Mouse (Mus musculus): ENCODE results near the gene Dpp7. TPM values are rescaled to one million over a fixed set of nuclear protein-coding genes. Genes with fewer than 3 reads are reported as not detected.

The Dpp7 gene
- polyA plus RNA-seq, 1 experiment from 2014 or later: 46.0 TPM

- 72% methylated on average over 2 of the region's 2 CpGs for WGBS
- no peak overlapping the region for H3K4me2 ChIP-seq (replicated peaks)
Measured at GRCm38 (mm10) chr2:25326036-25326435, 30.1 kb downstream of the Dpp7 start.

GRCm38 (mm10) chr2:25320084-25320483, 36.1 kb downstream of the Dpp7 start:
- Histone ChIP-seq H3K9me3 (no peaks in the 10 kb centered on the region), H3K36me3 (no peaks in the 10 kb centered on the region), H3K4me1 (replicated peaks) (peaks cover 3% of the 10 kb centered on the region; the same call in 1 of the 2 replicates), H3K4me3 (replicated peaks) (no peak overlapping the region), H3K27me3 (replicated peaks) (peaks cover 43% of the 10 kb centered on the region), H3K9ac (no peak overlapping the region), H3K27ac (no peak overlapping the region), H3K4me2 (replicated peaks) (no peak overlapping the region)
- ATAC-seq: no peak
- WGBS: 18% methylated on average over 2 of the region's 2 CpGs

More at GRCm38 (mm10) chr2:25326036-25326435, 30.1 kb downstream of the Dpp7 start:
- no peak overlapping the region for H3K27ac ChIP-seq
- H3K9me3 ChIP-seq: no peaks in the 10 kb centered on the region
- H3K4me3 ChIP-seq (replicated peaks): no peak overlapping the region
- ATAC-seq: no peak
- H3K9ac ChIP-seq: no peak overlapping the region
- no peaks in the 10 kb centered on the region for H3K4me1 ChIP-seq (replicated peaks)
- H3K36me3 ChIP-seq: no peaks in the 10 kb centered on the region
- H3K27me3 ChIP-seq (replicated peaks): no peaks in the 10 kb centered on the region

GRCm38 (mm10) chr2:25318971-25319773, 37.0 kb downstream of the Dpp7 start, which contains the start of gene Grin1:
Gene Grin1 (minus strand): TSS chr2:25319187.
- ATAC-seq: peak; percentile 73

GRCm38 (mm10) chr2:25318119-25318966, 37.8 kb downstream of the Dpp7 start:
- peaks cover 47% of the 10 kb centered on the region for H3K27me3 ChIP-seq (replicated peaks)
- 6% methylated on average over 31 of the region's 31 CpGs for WGBS

More at GRCm38 (mm10) chr2:25318971-25319773, 37.0 kb downstream of the Dpp7 start, which contains the start of gene Grin1:
- WGBS: 10% methylated on average over 58 of the region's 58 CpGs
- H3K4me3 ChIP-seq (replicated peaks): peak within 1 kb of the TSS; percentile 27
- H3K4me2 ChIP-seq (replicated peaks): peak within 1 kb of the TSS; percentile 75
- peaks cover 45% of the 10 kb centered on the region for H3K27me3 ChIP-seq (replicated peaks)
- no peak within 1 kb of the TSS for H3K27ac ChIP-seq
- H3K9ac ChIP-seq: no peak within 1 kb of the TSS
- peaks cover 3% of the 10 kb centered on the region; the same call in 1 of the 2 replicates for H3K4me1 ChIP-seq (replicated peaks)
- no peaks in the 10 kb centered on the region for H3K9me3 ChIP-seq
- H3K36me3 ChIP-seq: no peaks in the 10 kb centered on the region

GRCm38 (mm10) chr2:25311491-25311891, 44.7 kb downstream of the Dpp7 start:
- H3K4me2 ChIP-seq (replicated peaks): peak overlapping the region; percentile 53

More at GRCm38 (mm10) chr2:25318119-25318966, 37.8 kb downstream of the Dpp7 start:
- H3K4me2 ChIP-seq (replicated peaks): peak overlapping the region; percentile 75
- peaks cover 3% of the 10 kb centered on the region; the same call in 1 of the 2 replicates for H3K4me1 ChIP-seq (replicated peaks)
- peak; percentile 31; the same call in 1 of the 2 replicates for ATAC-seq
- H3K27ac ChIP-seq: no peak overlapping the region
- no peaks in the 10 kb centered on the region for H3K9me3 ChIP-seq
- no peak overlapping the region for H3K9ac ChIP-seq
- peak overlapping the region; percentile 27 for H3K4me3 ChIP-seq (replicated peaks)
- no peaks in the 10 kb centered on the region for H3K36me3 ChIP-seq

GRCm38 (mm10) chr2:25310969-25311368, 45.2 kb downstream of the Dpp7 start:
- H3K9ac ChIP-seq: peak overlapping the region; percentile 20; the same call in 1 of the 2 replicates
- 2% methylated on average over 22 of the region's 22 CpGs for WGBS
- peak; percentile 75 for ATAC-seq
- H3K4me2 ChIP-seq (replicated peaks): peak overlapping the region; percentile 53
- no peaks in the 10 kb centered on the region for H3K36me3 ChIP-seq
- H3K4me3 ChIP-seq (replicated peaks): peak overlapping the region; percentile 25
- H3K9me3 ChIP-seq: no peaks in the 10 kb centered on the region
- H3K4me1 ChIP-seq (replicated peaks): 0 out of 2 replicates have a peak, but pooled peaks cover 3% of the 10 kb centered on the region
- H3K27me3 ChIP-seq (replicated peaks): peaks cover 63% of the 10 kb centered on the region
- no peak overlapping the region for H3K27ac ChIP-seq

More at GRCm38 (mm10) chr2:25311491-25311891, 44.7 kb downstream of the Dpp7 start:
- Histone ChIP-seq H3K9ac (no peak overlapping the region), H3K27me3 (replicated peaks) (peaks cover 65% of the 10 kb centered on the region), H3K36me3 (no peaks in the 10 kb centered on the region), H3K4me3 (replicated peaks) (peak overlapping the region; percentile 25; the same call in 1 of the 2 replicates), H3K4me1 (replicated peaks) (0 out of 2 replicates have a peak, but pooled peaks cover 3% of the 10 kb centered on the region), H3K27ac (no peak overlapping the region), H3K9me3 (no peaks in the 10 kb centered on the region)
- 3% methylated on average over 11 of the region's 11 CpGs for whole genome bisulfite sequencing
- peak; percentile 93 for ATAC-seq

GRCm38 (mm10) chr2:25310180-25310579, 46.0 kb downstream of the Dpp7 start:
- no peaks in the 10 kb centered on the region for H3K36me3 ChIP-seq
- WGBS: 51% methylated on average over 10 of the region's 10 CpGs
- no peak overlapping the region for H3K4me3 ChIP-seq (replicated peaks)
- peaks cover 69% of the 10 kb centered on the region for H3K27me3 ChIP-seq (replicated peaks)
- no peaks in the 10 kb centered on the region for H3K9me3 ChIP-seq
- no peak overlapping the region for H3K4me2 ChIP-seq (replicated peaks)
- peaks cover 5% of the 10 kb centered on the region; the same call in 1 of the 2 replicates for H3K4me1 ChIP-seq (replicated peaks)
- H3K27ac ChIP-seq: no peak overlapping the region
- no peak overlapping the region for H3K9ac ChIP-seq
- no peak for ATAC-seq

GRCm38 (mm10) chr2:25305587-25306359, 50.4 kb downstream of the Dpp7 start:
- Histone ChIP-seq H3K36me3 (no peaks in the 10 kb centered on the region), H3K9ac (peak overlapping the region; percentile 46), H3K27me3 (replicated peaks) (peaks cover 52% of the 10 kb centered on the region), H3K27ac (no peak overlapping the region), H3K4me2 (replicated peaks) (peak overlapping the region; percentile 96), H3K9me3 (no peaks in the 10 kb centered on the region), H3K4me1 (replicated peaks) (peaks cover 7% of the 10 kb centered on the region; the same call in 1 of the 2 replicates), H3K4me3 (replicated peaks) (peak overlapping the region; percentile 47)
- ATAC-seq: no peak
- WGBS: 47% methylated on average over 14 of the region's 14 CpGs

GRCm38 (mm10) chr2:25304657-25305541, 51.3 kb downstream of the Dpp7 start:
- peak; percentile 81 for ATAC-seq
- H3K4me2 ChIP-seq (replicated peaks): peak overlapping the region; percentile 96
- H3K9ac ChIP-seq: peak overlapping the region; percentile 46
- H3K9me3 ChIP-seq: no peaks in the 10 kb centered on the region
- 1% methylated on average over 45 of the region's 45 CpGs for WGBS
- peak overlapping the region; percentile 47 for H3K4me3 ChIP-seq (replicated peaks)
- H3K4me1 ChIP-seq (replicated peaks): peaks cover 7% of the 10 kb centered on the region; the same call in 1 of the 2 replicates
- no peak overlapping the region for H3K27ac ChIP-seq
- no peaks in the 10 kb centered on the region for H3K36me3 ChIP-seq
- peaks cover 45% of the 10 kb centered on the region for H3K27me3 ChIP-seq (replicated peaks)

GRCm38 (mm10) chr2:25303931-25304656, 52.1 kb downstream of the Dpp7 start:
- no peak overlapping the region for H3K27ac ChIP-seq
- no peak overlapping the region for H3K9ac ChIP-seq
- peak overlapping the region; percentile 96 for H3K4me2 ChIP-seq (replicated peaks)
- no peaks in the 10 kb centered on the region for H3K36me3 ChIP-seq
- WGBS: 75% methylated on average over 7 of the region's 7 CpGs
- H3K9me3 ChIP-seq: no peaks in the 10 kb centered on the region
- H3K4me1 ChIP-seq (replicated peaks): peaks cover 7% of the 10 kb centered on the region; the same call in 1 of the 2 replicates
- peak overlapping the region; percentile 47; the same call in 1 of the 2 replicates for H3K4me3 ChIP-seq (replicated peaks)
- ATAC-seq: no peak
- H3K27me3 ChIP-seq (replicated peaks): peaks cover 42% of the 10 kb centered on the region
